Mouse (Mus musculus): ENCODE results near the gene Tmem159. TPM values are rescaled to one million over a fixed set of nuclear protein-coding genes. Genes with fewer than 3 reads are reported as not detected.

Tmem159 gene
- 26.0 and 27.8 TPM in 2 replicates for polyA plus RNA-seq (2016; fragmentation: Nextera tagmentation; extraction: Ambion mirVana)

- Histone ChIP-seq H3K36me3 (replicated peaks) (0 out of 2 replicates have a peak, but pooled peaks cover 5% of the 10 kb centered on the region), H3K4me3 (peak within 1 kb of the TSS; percentile 78), H3K27ac (replicated peaks) (peak within 1 kb of the TSS; percentile 78), H3K4me1 (peaks cover 24% of the 10 kb centered on the region), H3K27me3 (replicated peaks; ENCODE audit: low read depth, poor library complexity, severe bottlenecking) (peaks cover 6% of the 10 kb centered on the region), H3K9me3 (no peaks in the 10 kb centered on the region)
- WGBS: 1% methylated on average over 42 of the region's 42 CpGs
- peak; percentile 94 for DNase-seq (ENCODE audit: low spot score)
These were observed at the start of gene Tmem159 for GRCm38 (mm10) chr7:120102164-120102972. Tmem159 (plus strand) TSS chr7:120102353.

- H3K4me3 ChIP-seq: no peak overlapping the region
- H3K27ac ChIP-seq (replicated peaks): no peak overlapping the region
- H3K36me3 ChIP-seq (replicated peaks): no peaks in the 10 kb centered on the region
- WGBS: 10% methylated on average over 2 of the region's 2 CpGs
- H3K4me1 ChIP-seq: no peaks in the 10 kb centered on the region
- DNase-seq (ENCODE audit: low spot score): no peak
- H3K9me3 ChIP-seq: no peaks in the 10 kb centered on the region
- H3K27me3 ChIP-seq (replicated peaks; ENCODE audit: low read depth, poor library complexity, severe bottlenecking): no peaks in the 10 kb centered on the region
These were observed 48.1 kb upstream of the Tmem159 start for GRCm38 (mm10) chr7:120054016-120054415.

- whole genome bisulfite sequencing: 87% methylated on average over 3 of the region's 3 CpGs
These were observed 46.7 kb upstream of the Tmem159 start for GRCm38 (mm10) chr7:120055479-120055878.

GRCm38 (mm10) chr7:120064045-120064444 lies 38.1 kb upstream of the Tmem159 start:
- no peak overlapping the region for H3K4me3 ChIP-seq
- no peak for DNase-seq (ENCODE audit: low spot score)
- no peaks in the 10 kb centered on the region for H3K9me3 ChIP-seq
- WGBS: 82% methylated on average over 1 of the region's 1 CpGs
- no peaks in the 10 kb centered on the region for H3K4me1 ChIP-seq
- no peak overlapping the region for H3K27ac ChIP-seq (replicated peaks)
- H3K27me3 ChIP-seq (replicated peaks; ENCODE audit: low read depth, poor library complexity, severe bottlenecking): no peaks in the 10 kb centered on the region
- H3K36me3 ChIP-seq (replicated peaks): no peaks in the 10 kb centered on the region

More at GRCm38 (mm10) chr7:120055479-120055878, 46.7 kb upstream of the Tmem159 start:
- Histone ChIP-seq H3K27ac (replicated peaks) (no peak overlapping the region), H3K4me3 (no peak overlapping the region), H3K36me3 (replicated peaks) (no peaks in the 10 kb centered on the region), H3K9me3 (no peaks in the 10 kb centered on the region), H3K27me3 (replicated peaks; ENCODE audit: low read depth, poor library complexity, severe bottlenecking) (no peaks in the 10 kb centered on the region), H3K4me1 (no peaks in the 10 kb centered on the region)
- DNase-seq (ENCODE audit: low spot score): no peak

- Histone ChIP-seq H3K27ac (replicated peaks) (no peak overlapping the region), H3K4me1 (no peaks in the 10 kb centered on the region), H3K4me3 (no peak overlapping the region), H3K9me3 (no peaks in the 10 kb centered on the region), H3K36me3 (replicated peaks) (no peaks in the 10 kb centered on the region), H3K27me3 (replicated peaks; ENCODE audit: low read depth, poor library complexity, severe bottlenecking) (no peaks in the 10 kb centered on the region)
- no peak for DNase-seq (ENCODE audit: low spot score)
- 84% methylated on average over 3 of the region's 3 CpGs for WGBS
These were observed 34.0 kb upstream of the Tmem159 start for GRCm38 (mm10) chr7:120068114-120068513.

- Histone ChIP-seq H3K27me3 (replicated peaks; ENCODE audit: low read depth, poor library complexity, severe bottlenecking) (no peaks in the 10 kb centered on the region), H3K9me3 (no peaks in the 10 kb centered on the region), H3K36me3 (replicated peaks) (no peaks in the 10 kb centered on the region), H3K27ac (replicated peaks) (no peak overlapping the region), H3K4me3 (no peak overlapping the region), H3K4me1 (no peaks in the 10 kb centered on the region)
- WGBS: 38% methylated on average over 3 of the region's 3 CpGs
- no peak for DNase-seq (ENCODE audit: low spot score)
These were observed 33.0 kb upstream of the Tmem159 start for GRCm38 (mm10) chr7:120069164-120069563.

GRCm38 (mm10) chr7:120080177-120080576 lies 22.0 kb upstream of the Tmem159 start:
- WGBS: 77% methylated on average over 3 of the region's 3 CpGs
- H3K27me3 ChIP-seq (replicated peaks; ENCODE audit: low read depth, poor library complexity, severe bottlenecking): no peaks in the 10 kb centered on the region

GRCm38 (mm10) chr7:120093033-120093432 lies 9.1 kb upstream of the Tmem159 start:
- Histone ChIP-seq H3K27me3 (replicated peaks; ENCODE audit: low read depth, poor library complexity, severe bottlenecking) (no peaks in the 10 kb centered on the region), H3K9me3 (no peaks in the 10 kb centered on the region), H3K4me1 (peaks cover 12% of the 10 kb centered on the region; the same call in 1 of the 2 replicates), H3K36me3 (replicated peaks) (no peaks in the 10 kb centered on the region), H3K27ac (replicated peaks) (no peak overlapping the region), H3K4me3 (no peak overlapping the region)
- WGBS: 13% methylated on average over 5 of the region's 5 CpGs
- DNase-seq (ENCODE audit: low spot score): no peak

More at GRCm38 (mm10) chr7:120080177-120080576, 22.0 kb upstream of the Tmem159 start:
- DNase-seq (ENCODE audit: low spot score): no peak
- Histone ChIP-seq H3K27ac (replicated peaks) (no peak overlapping the region), H3K4me1 (no peaks in the 10 kb centered on the region), H3K9me3 (no peaks in the 10 kb centered on the region), H3K36me3 (replicated peaks) (no peaks in the 10 kb centered on the region), H3K4me3 (no peak overlapping the region)

GRCm38 (mm10) chr7:120094216-120094615 lies 7.9 kb upstream of the Tmem159 start:
- Histone ChIP-seq H3K4me1 (peaks cover 12% of the 10 kb centered on the region; the same call in 1 of the 2 replicates), H3K4me3 (no peak overlapping the region), H3K9me3 (no peaks in the 10 kb centered on the region), H3K27me3 (replicated peaks; ENCODE audit: low read depth, poor library complexity, severe bottlenecking) (no peaks in the 10 kb centered on the region), H3K27ac (replicated peaks) (no peak overlapping the region), H3K36me3 (replicated peaks) (no peaks in the 10 kb centered on the region)
- WGBS: 89% methylated on average over 3 of the region's 3 CpGs
- DNase-seq (ENCODE audit: low spot score): no peak

- peaks cover 12% of the 10 kb centered on the region; the same call in 1 of the 2 replicates for H3K4me1 ChIP-seq
- H3K9me3 ChIP-seq: no peaks in the 10 kb centered on the region
- WGBS: 86% methylated on average over 6 of the region's 6 CpGs
- H3K27ac ChIP-seq (replicated peaks): no peak within 1 kb of the TSS
- no peak within 1 kb of the TSS for H3K4me3 ChIP-seq
- no peaks in the 10 kb centered on the region for H3K36me3 ChIP-seq (replicated peaks)
- H3K27me3 ChIP-seq (replicated peaks; ENCODE audit: low read depth, poor library complexity, severe bottlenecking): no peaks in the 10 kb centered on the region
- DNase-seq (ENCODE audit: low spot score): no peak
These were observed 7.0 kb upstream of the Tmem159 start, which contains the start of gene Dnah3 for GRCm38 (mm10) chr7:120095180-120095579. Dnah3 (minus strand) TSS chr7:120095280.

- WGBS: 5% methylated on average over 7 of the region's 7 CpGs
- peak; percentile 74 for DNase-seq (ENCODE audit: low spot score)
- no peak overlapping the region for H3K27ac ChIP-seq (replicated peaks)
- no peak overlapping the region for H3K4me3 ChIP-seq
- H3K27me3 ChIP-seq (replicated peaks; ENCODE audit: low read depth, poor library complexity, severe bottlenecking): no peaks in the 10 kb centered on the region
- H3K9me3 ChIP-seq: no peaks in the 10 kb centered on the region
- H3K36me3 ChIP-seq (replicated peaks): no peaks in the 10 kb centered on the region
- H3K4me1 ChIP-seq: peaks cover 21% of the 10 kb centered on the region
These were observed 4.3 kb upstream of the Tmem159 start for GRCm38 (mm10) chr7:120097845-120098244.

GRCm38 (mm10) chr7:120098403-120098802 lies 3.8 kb upstream of the Tmem159 start:
- peaks cover 3% of the 10 kb centered on the region for H3K27me3 ChIP-seq (replicated peaks; ENCODE audit: low read depth, poor library complexity, severe bottlenecking)
- whole genome bisulfite sequencing: 20% methylated on average over 9 of the region's 9 CpGs
- DNase-seq (ENCODE audit: low spot score): peak; percentile 84
- no peaks in the 10 kb centered on the region for H3K36me3 ChIP-seq (replicated peaks)
- H3K9me3 ChIP-seq: no peaks in the 10 kb centered on the region
- peaks cover 22% of the 10 kb centered on the region for H3K4me1 ChIP-seq
- no peak overlapping the region for H3K4me3 ChIP-seq
- no peak overlapping the region for H3K27ac ChIP-seq (replicated peaks)

GRCm38 (mm10) chr7:120103019-120103567 lies 940 bp downstream of the Tmem159 start:
- DNase-seq (ENCODE audit: low spot score): peak; percentile 51
- Histone ChIP-seq H3K36me3 (replicated peaks) (peaks cover 5% of the 10 kb centered on the region; the same call in 1 of the 2 replicates), H3K27me3 (replicated peaks; ENCODE audit: low read depth, poor library complexity, severe bottlenecking) (peaks cover 6% of the 10 kb centered on the region), H3K27ac (replicated peaks) (peak overlapping the region; percentile 78), H3K9me3 (no peaks in the 10 kb centered on the region), H3K4me3 (peak overlapping the region; percentile 78), H3K4me1 (peaks cover 18% of the 10 kb centered on the region)
- WGBS: 1% methylated on average over 25 of the region's 25 CpGs
